Comparison of ENCODE assay signal across 15 mouse cellular contexts in genomic region chr13:46516183-46516582, GRCm38 (mm10). TPM values are rescaled to one million over a fixed set of nuclear protein-coding genes. Genes with fewer than 3 reads are reported as not detected.
DNase-seq lines count a peak whose midpoint lies in the region; ATAC-seq and TF ChIP-seq lines count a peak whose summit lies in the region.
"Had no signal": no experiment of that assay in that cellular context is flagged by ENCODE, and none has a peak within 500 bp of the region (broad histone marks: within the 10 kb centered on the region; RNA-seq: fewer than 3 reads in every experiment).

No protein-coding gene starts in this region.

- no peaks in the 10 kb centered on the region for H3K36me3 ChIP-seq in forebrain, embryonic 14.5 days (ENCODE audit: control insufficient read depth, insufficient read depth, low read length)
- no peaks in the 10 kb centered on the region for H3K36me3 ChIP-seq in forebrain, postnatal 0 days (ENCODE audit: insufficient read depth)
- no peaks in the 10 kb centered on the region for H3K36me3 ChIP-seq in embryonic facial prominence, embryonic 15.5 days
- no peaks in the 10 kb centered on the region for H3K36me3 ChIP-seq in liver, embryonic 11.5 days (ENCODE audit: control insufficient read depth, insufficient read depth, low read length)
- H3K36me3 ChIP-seq: hindbrain, embryonic 13.5 days; limb, embryonic 10.5 days had no signal

- DNase-seq in forebrain, embryonic 14.5 days (ENCODE audit: low spot score), result no peak
- no peak for DNase-seq in forebrain, postnatal 0 days
- DNase-seq in heart, postnatal 10 days, result peak; percentile 58 to 78
- peak; percentile 88 for DNase-seq in lung, postnatal 36 days
- no peak for DNase-seq in adrenal gland, postnatal 14 days
- no peak for DNase-seq in liver, embryonic 11.5 days (ENCODE audit: low spot score)
- DNase-seq: embryo, embryonic 11 days; kidney, adult 9 months; layer of hippocampus, adult 9-11 months; thymus, adult 18-20 months had no signal

- 59% methylated on average over 7 of the region's 7 CpGs for WGBS in forebrain, embryonic 14.5 days
- WGBS in forebrain, postnatal 0 days, result 64% methylated on average over 7 of the region's 7 CpGs
- WGBS in embryonic facial prominence, embryonic 15.5 days, result 59% methylated on average over 7 of the region's 7 CpGs
- WGBS in liver, embryonic 11.5 days, result 62% methylated on average over 7 of the region's 7 CpGs

- intact Hi-C loops in heart, postnatal 10 days (cut with DNase I), result no loop called here

- no peaks in the 10 kb centered on the region for H3K27me3 ChIP-seq in forebrain, embryonic 14.5 days (replicated peaks; ENCODE audit: control insufficient read depth, insufficient read depth, low read length)
- no peaks in the 10 kb centered on the region for H3K27me3 ChIP-seq in forebrain, postnatal 0 days (ENCODE audit: insufficient read depth, low read length)
- H3K27me3 ChIP-seq in embryonic facial prominence, embryonic 15.5 days, result no peaks in the 10 kb centered on the region
- no peaks in the 10 kb centered on the region for H3K27me3 ChIP-seq in liver, embryonic 11.5 days (replicated peaks; ENCODE audit: control insufficient read depth, insufficient read depth, low read length)
- H3K27me3 ChIP-seq: hindbrain, embryonic 13.5 days had no signal

- TF ChIP-seq CTCF in forebrain, postnatal 0 days (IDR thresholded peaks at IDR 0.05; ENCODE audit: low read depth), result no peak

- H3K4me1 ChIP-seq in forebrain, embryonic 14.5 days (ENCODE audit: control insufficient read depth, insufficient read depth, low read length), result peaks cover 17% of the 10 kb centered on the region
- 0 out of 2 replicates have a peak, but pooled peaks cover 2% of the 10 kb centered on the region for H3K4me1 ChIP-seq in forebrain, postnatal 0 days (ENCODE audit: insufficient read depth)
- no peaks in the 10 kb centered on the region for H3K4me1 ChIP-seq in embryonic facial prominence, embryonic 15.5 days
- H3K4me1 ChIP-seq in liver, embryonic 11.5 days (replicated peaks; ENCODE audit: control insufficient read depth, insufficient read depth, low read length), result 0 out of 2 replicates have a peak, but pooled peaks cover 2% of the 10 kb centered on the region
- H3K4me1 ChIP-seq: hindbrain, embryonic 13.5 days; limb, embryonic 10.5 days had no signal

- ATAC-seq in forebrain, embryonic 14.5 days, result no peak
- ATAC-seq in forebrain, postnatal 0 days, result no peak
- ATAC-seq in embryonic facial prominence, embryonic 15.5 days (ENCODE audit: insufficient number of reproducible peaks, low FRiP score, low TSS enrichment, low read depth), result peak; percentile 51; the same call in 1 of the 2 replicates
- ATAC-seq in liver, embryonic 11.5 days (replicated peaks; ENCODE audit: low FRiP score), result no peak
- no peak for ATAC-seq in activated CD4-positive, CD25-positive, alpha-beta regulatory T cell, adult 4 months

- no peak overlapping the region for H3K4me2 ChIP-seq in forebrain, embryonic 14.5 days (ENCODE audit: low read length)
- no peak overlapping the region for H3K4me2 ChIP-seq in forebrain, postnatal 0 days (ENCODE audit: low read depth)
- H3K4me2 ChIP-seq in embryonic facial prominence, embryonic 15.5 days (replicated peaks), result no peak overlapping the region
- H3K4me2 ChIP-seq in liver, embryonic 11.5 days, result no peak overlapping the region
- H3K4me2 ChIP-seq: hindbrain, embryonic 13.5 days had no signal

- 0 out of 2 replicates have a peak, but pooled peaks cover 2% of the 10 kb centered on the region for H3K9me3 ChIP-seq in forebrain, embryonic 14.5 days (replicated peaks; ENCODE audit: control insufficient read depth, low read length)
- H3K9me3 ChIP-seq in forebrain, postnatal 0 days (ENCODE audit: low read length), result no peaks in the 10 kb centered on the region
- H3K9me3 ChIP-seq in embryonic facial prominence, embryonic 15.5 days (replicated peaks), result no peaks in the 10 kb centered on the region
- H3K9me3 ChIP-seq in liver, embryonic 11.5 days (ENCODE audit: control insufficient read depth, low read length), result peaks cover 3% of the 10 kb centered on the region; the same call in 1 of the 2 replicates
- H3K9me3 ChIP-seq: limb, embryonic 10.5 days had no signal

- H3K9ac ChIP-seq in forebrain, embryonic 14.5 days (ENCODE audit: low read length), result no peak overlapping the region
- H3K9ac ChIP-seq in forebrain, postnatal 0 days, result no peak overlapping the region
- H3K9ac ChIP-seq in embryonic facial prominence, embryonic 15.5 days, result no peak overlapping the region
- no peak overlapping the region for H3K9ac ChIP-seq in liver, embryonic 11.5 days (ENCODE audit: low read depth, low read length)
- H3K9ac ChIP-seq: hindbrain, embryonic 13.5 days had no signal

- no peak overlapping the region for H3K4me3 ChIP-seq in forebrain, embryonic 14.5 days (ENCODE audit: low read depth, low read length)
- no peak overlapping the region for H3K4me3 ChIP-seq in forebrain, postnatal 0 days (ENCODE audit: low read depth, low read length)
- H3K4me3 ChIP-seq in embryonic facial prominence, embryonic 15.5 days (replicated peaks), result no peak overlapping the region
- no peak overlapping the region for H3K4me3 ChIP-seq in liver, embryonic 11.5 days (ENCODE audit: low read depth, low read length)
- H3K4me3 ChIP-seq: hindbrain, embryonic 13.5 days; limb, embryonic 10.5 days; myocyte had no signal

- H3K27ac ChIP-seq in forebrain, embryonic 14.5 days (ENCODE audit: low read depth, low read length), result peak overlapping the region; percentile 21; the same call in 1 of the 2 replicates
- H3K27ac ChIP-seq in forebrain, postnatal 0 days (ENCODE audit: low read depth, low read length), result no peak overlapping the region
- no peak overlapping the region for H3K27ac ChIP-seq in embryonic facial prominence, embryonic 15.5 days (replicated peaks)
- H3K27ac ChIP-seq in liver, embryonic 11.5 days (ENCODE audit: low read depth, low read length), result no peak overlapping the region
- H3K27ac ChIP-seq: hindbrain, embryonic 13.5 days; limb, embryonic 10.5 days had no signal

RNA-seq across cellular contexts. Expression of gene Cap2, which starts 14.5 kb away (rescaled TPM):
- polyA plus RNA-seq in forebrain, embryonic 14.5 days (2014; fragmentation: Nextera tagmentation; extraction: Ambion mirVana), result 15.1 and 15.2 TPM in 2 replicates
- total RNA-seq in forebrain, postnatal 0 days (2014; rRNA removed), result 16.5 and 19.7 TPM in 2 replicates
- 9.9 and 14.6 TPM in 2 replicates for polyA plus RNA-seq in forebrain, postnatal 0 days (2015; fragmentation: Nextera tagmentation; extraction: Ambion mirVana)
- 20.1 and 27.3 TPM in 2 replicates for polyA plus RNA-seq in embryonic facial prominence, embryonic 15.5 days (2015; fragmentation: Nextera tagmentation; extraction: Ambion mirVana)
- 100 to 1,000 TPM; 127 to 146 TPM for total RNA-seq in heart, postnatal 10 days (2021)
- total RNA-seq in adrenal gland, postnatal 14 days (2021), result 2.4 and 3.0 TPM in 2 replicates
- polyA plus RNA-seq in liver, embryonic 11.5 days (2014; fragmentation: Nextera tagmentation; extraction: Ambion mirVana), result 3.5 and 3.8 TPM in 2 replicates
- 1 to 10 TPM in 1 of 2 experiments, not detected in 1; 1.1 TPM for polyA plus RNA-seq in activated CD4-positive, CD25-positive, alpha-beta regulatory T cell, adult 4 months (2017; shearing (Covaris generic))

Comparison
In these comparisons a context has a peak if more than half of its experiments do, and no peak if none do; other contexts are left out.
1. DNase-seq: peak in heart, postnatal 10 days (2 of 2) and lung, postnatal 36 days (single experiment); none in forebrain, embryonic 14.5 days (single experiment), forebrain, postnatal 0 days (single experiment), adrenal gland, postnatal 14 days (single experiment) and liver, embryonic 11.5 days (single experiment).